Mouse (Mus musculus): ENCODE results near the gene Btaf1. TPM values are rescaled to one million over a fixed set of nuclear protein-coding genes. Genes with fewer than 3 reads are reported as not detected.

Btaf1 gene
- polyA plus RNA-seq, 1 experiment from 2014 or later: 16.6 TPM

GRCm38 (mm10) chr19:37014173-37014939 lies 88.5 kb downstream of the Btaf1 start:
- H3K9me3 ChIP-seq: peaks cover 16% of the 10 kb centered on the region; the same call in 1 of the 2 replicates
- no peak overlapping the region for H3K27ac ChIP-seq (replicated peaks)
- peaks cover 55% of the 10 kb centered on the region for H3K36me3 ChIP-seq (replicated peaks)
- 88% methylated on average over 8 of the region's 8 CpGs for WGBS
- no peak overlapping the region for H3K4me3 ChIP-seq
- DNase-seq (ENCODE audit: low spot score): no peak
- no peaks in the 10 kb centered on the region for H3K27me3 ChIP-seq (replicated peaks; ENCODE audit: low read depth, poor library complexity, severe bottlenecking)
- H3K4me1 ChIP-seq: peaks cover 13% of the 10 kb centered on the region

- Histone ChIP-seq H3K4me3 (no peak overlapping the region), H3K9me3 (peaks cover 16% of the 10 kb centered on the region; the same call in 1 of the 2 replicates), H3K36me3 (replicated peaks) (peaks cover 29% of the 10 kb centered on the region), H3K4me1 (peaks cover 17% of the 10 kb centered on the region), H3K27ac (replicated peaks) (no peak overlapping the region), H3K27me3 (replicated peaks; ENCODE audit: low read depth, poor library complexity, severe bottlenecking) (no peaks in the 10 kb centered on the region)
- DNase-seq (ENCODE audit: low spot score): no peak
- 95% methylated on average over 6 of the region's 6 CpGs for WGBS
These were observed 91.0 kb downstream of the Btaf1 start for GRCm38 (mm10) chr19:37016890-37017289.

GRCm38 (mm10) chr19:37018411-37018810 lies 92.5 kb downstream of the Btaf1 start:
- 3% methylated on average over 26 of the region's 26 CpGs for WGBS
- Histone ChIP-seq H3K27ac (replicated peaks) (peak overlapping the region; percentile 69), H3K4me3 (peak overlapping the region; percentile 59), H3K4me1 (peaks cover 17% of the 10 kb centered on the region), H3K36me3 (replicated peaks) (peaks cover 14% of the 10 kb centered on the region), H3K27me3 (replicated peaks; ENCODE audit: low read depth, poor library complexity, severe bottlenecking) (no peaks in the 10 kb centered on the region), H3K9me3 (peaks cover 16% of the 10 kb centered on the region; the same call in 1 of the 2 replicates)
- peak; percentile 89 for DNase-seq (ENCODE audit: low spot score)

- H3K4me1 ChIP-seq: peaks cover 17% of the 10 kb centered on the region
- H3K27ac ChIP-seq (replicated peaks): peak overlapping the region; percentile 69
- whole genome bisulfite sequencing: 49% methylated on average over 5 of the region's 5 CpGs
- no peaks in the 10 kb centered on the region for H3K27me3 ChIP-seq (replicated peaks; ENCODE audit: low read depth, poor library complexity, severe bottlenecking)
- H3K4me3 ChIP-seq: peak overlapping the region; percentile 59
- peaks cover 16% of the 10 kb centered on the region; the same call in 1 of the 2 replicates for H3K9me3 ChIP-seq
- DNase-seq (ENCODE audit: low spot score): peak; percentile 35
- peaks cover 9% of the 10 kb centered on the region for H3K36me3 ChIP-seq (replicated peaks)
These were observed 93.1 kb downstream of the Btaf1 start for GRCm38 (mm10) chr19:37018931-37019330.

- H3K9me3 ChIP-seq: peaks cover 16% of the 10 kb centered on the region; the same call in 1 of the 2 replicates
- WGBS: 70% methylated on average over 5 of the region's 5 CpGs
These were observed 94.7 kb downstream of the Btaf1 start for GRCm38 (mm10) chr19:37020531-37020930.

GRCm38 (mm10) chr19:37020951-37021350 lies 95.1 kb downstream of the Btaf1 start:
- H3K36me3 ChIP-seq (replicated peaks): no peaks in the 10 kb centered on the region
- no peak for DNase-seq (ENCODE audit: low spot score)
- WGBS: 86% methylated on average over 11 of the region's 11 CpGs
- H3K4me3 ChIP-seq: no peak overlapping the region
- no peaks in the 10 kb centered on the region for H3K27me3 ChIP-seq (replicated peaks; ENCODE audit: low read depth, poor library complexity, severe bottlenecking)
- H3K27ac ChIP-seq (replicated peaks): no peak overlapping the region
- peaks cover 14% of the 10 kb centered on the region; the same call in 1 of the 2 replicates for H3K9me3 ChIP-seq
- peaks cover 20% of the 10 kb centered on the region for H3K4me1 ChIP-seq

More at GRCm38 (mm10) chr19:37020531-37020930, 94.7 kb downstream of the Btaf1 start:
- H3K4me3 ChIP-seq: no peak overlapping the region
- no peaks in the 10 kb centered on the region for H3K36me3 ChIP-seq (replicated peaks)
- no peaks in the 10 kb centered on the region for H3K27me3 ChIP-seq (replicated peaks; ENCODE audit: low read depth, poor library complexity, severe bottlenecking)
- H3K27ac ChIP-seq (replicated peaks): no peak overlapping the region
- H3K4me1 ChIP-seq: peaks cover 17% of the 10 kb centered on the region
- no peak for DNase-seq (ENCODE audit: low spot score)

GRCm38 (mm10) chr19:37022146-37022545 lies 96.3 kb downstream of the Btaf1 start:
- peaks cover 5% of the 10 kb centered on the region; the same call in 1 of the 2 replicates for H3K9me3 ChIP-seq
- no peaks in the 10 kb centered on the region for H3K36me3 ChIP-seq (replicated peaks)
- no peaks in the 10 kb centered on the region for H3K27me3 ChIP-seq (replicated peaks; ENCODE audit: low read depth, poor library complexity, severe bottlenecking)
- 89% methylated on average over 5 of the region's 5 CpGs for WGBS
- H3K27ac ChIP-seq (replicated peaks): no peak overlapping the region
- DNase-seq (ENCODE audit: low spot score): no peak
- no peak overlapping the region for H3K4me3 ChIP-seq
- peaks cover 25% of the 10 kb centered on the region for H3K4me1 ChIP-seq

GRCm38 (mm10) chr19:37025839-37026319 lies 100.0 kb downstream of the Btaf1 start:
- Histone ChIP-seq H3K27ac (replicated peaks) (no peak overlapping the region), H3K9me3 (no peaks in the 10 kb centered on the region), H3K36me3 (replicated peaks) (no peaks in the 10 kb centered on the region), H3K27me3 (replicated peaks; ENCODE audit: low read depth, poor library complexity, severe bottlenecking) (no peaks in the 10 kb centered on the region), H3K4me3 (no peak overlapping the region), H3K4me1 (peaks cover 9% of the 10 kb centered on the region; the same call in 1 of the 2 replicates)
- 83% methylated on average over 13 of the region's 13 CpGs for WGBS
- DNase-seq (ENCODE audit: low spot score): no peak

GRCm38 (mm10) chr19:37026408-37026807 lies 100.5 kb downstream of the Btaf1 start:
- Histone ChIP-seq H3K4me3 (no peak overlapping the region), H3K27me3 (replicated peaks; ENCODE audit: low read depth, poor library complexity, severe bottlenecking) (no peaks in the 10 kb centered on the region), H3K27ac (replicated peaks) (no peak overlapping the region), H3K9me3 (no peaks in the 10 kb centered on the region), H3K4me1 (peaks cover 9% of the 10 kb centered on the region; the same call in 1 of the 2 replicates), H3K36me3 (replicated peaks) (no peaks in the 10 kb centered on the region)
- WGBS: 83% methylated on average over 11 of the region's 11 CpGs
- DNase-seq (ENCODE audit: low spot score): no peak

- Histone ChIP-seq H3K27ac (replicated peaks) (no peak overlapping the region), H3K27me3 (replicated peaks; ENCODE audit: low read depth, poor library complexity, severe bottlenecking) (no peaks in the 10 kb centered on the region), H3K9me3 (no peaks in the 10 kb centered on the region), H3K4me1 (peaks cover 9% of the 10 kb centered on the region; the same call in 1 of the 2 replicates), H3K36me3 (replicated peaks) (no peaks in the 10 kb centered on the region), H3K4me3 (no peak overlapping the region)
- WGBS: 87% methylated on average over 6 of the region's 6 CpGs
- no peak for DNase-seq (ENCODE audit: low spot score)
These were observed 103.9 kb downstream of the Btaf1 start for GRCm38 (mm10) chr19:37029771-37030170.

GRCm38 (mm10) chr19:37031446-37031845 lies 105.6 kb downstream of the Btaf1 start:
- no peaks in the 10 kb centered on the region for H3K9me3 ChIP-seq
- 91% methylated on average over 5 of the region's 5 CpGs for WGBS
- peaks cover under 1% of the 10 kb centered on the region; the same call in 1 of the 2 replicates for H3K4me1 ChIP-seq
- no peaks in the 10 kb centered on the region for H3K36me3 ChIP-seq (replicated peaks)
- H3K27me3 ChIP-seq (replicated peaks; ENCODE audit: low read depth, poor library complexity, severe bottlenecking): no peaks in the 10 kb centered on the region
- no peak overlapping the region for H3K4me3 ChIP-seq
- no peak for DNase-seq (ENCODE audit: low spot score)
- H3K27ac ChIP-seq (replicated peaks): no peak overlapping the region

GRCm38 (mm10) chr19:37032364-37032763 lies 106.5 kb downstream of the Btaf1 start:
- no peaks in the 10 kb centered on the region for H3K9me3 ChIP-seq
- H3K27ac ChIP-seq (replicated peaks): no peak overlapping the region
- 83% methylated on average over 2 of the region's 2 CpGs for WGBS
- H3K27me3 ChIP-seq (replicated peaks; ENCODE audit: low read depth, poor library complexity, severe bottlenecking): no peaks in the 10 kb centered on the region
- DNase-seq (ENCODE audit: low spot score): no peak
- no peak overlapping the region for H3K4me3 ChIP-seq
- H3K4me1 ChIP-seq: no peaks in the 10 kb centered on the region
- no peaks in the 10 kb centered on the region for H3K36me3 ChIP-seq (replicated peaks)

GRCm38 (mm10) chr19:37040906-37041305 lies 115.0 kb downstream of the Btaf1 start:
- Histone ChIP-seq H3K4me1 (no peaks in the 10 kb centered on the region), H3K36me3 (replicated peaks) (no peaks in the 10 kb centered on the region), H3K27ac (replicated peaks) (no peak overlapping the region)

More at GRCm38 (mm10) chr19:37040906-37041305, 115.0 kb downstream of the Btaf1 start:
- DNase-seq (ENCODE audit: low spot score): no peak
- Histone ChIP-seq H3K4me3 (no peak overlapping the region), H3K9me3 (no peaks in the 10 kb centered on the region), H3K27me3 (replicated peaks; ENCODE audit: low read depth, poor library complexity, severe bottlenecking) (no peaks in the 10 kb centered on the region)
